Mouse (Mus musculus) CD4-positive, CD25-positive, alpha-beta regulatory T cell, adult 4 months (primary cell): ENCODE data around the gene Tarbp2. TPM values are rescaled to one million over a fixed set of nuclear protein-coding genes. Genes with fewer than 3 reads are reported as not detected.

Experiments used
- ATAC-seq: one replicate; pipeline ENCODE4 v1.8.0; 2017
- polyA plus RNA-seq, 2 experiments: library from polyadenylated mRNA; unstranded; fragments of 100-300 nt; shearing (Covaris generic); gene quantifications; one replicate each; pipeline ENCODE4 v1.2.1; 2017

Tarbp2 gene
- polyA plus RNA-seq, 2 experiments from 2014 or later = 24.9 to 41.9 TPM

GRCm38 (mm10) chr15:102505770-102506463 is 12.1 kb upstream of the Tarbp2 start:
- ATAC-seq = no peak

GRCm38 (mm10) chr15:102506464-102506830 is 11.5 kb upstream of the Tarbp2 start:
- ATAC-seq = no peak

GRCm38 (mm10) chr15:102506864-102507263 is 11.1 kb upstream of the Tarbp2 start:
- no peak for ATAC-seq

GRCm38 (mm10) chr15:102507561-102507960 is 10.4 kb upstream of the Tarbp2 start:
- ATAC-seq = no peak

GRCm38 (mm10) chr15:102508336-102508735 is 9.7 kb upstream of the Tarbp2 start:
- no peak for ATAC-seq

GRCm38 (mm10) chr15:102510110-102510509 is 7.9 kb upstream of the Tarbp2 start:
- no peak for ATAC-seq

GRCm38 (mm10) chr15:102510590-102511284 is 7.3 kb upstream of the Tarbp2 start:
- peak; percentile 89 for ATAC-seq

- ATAC-seq = no peak
These were observed 6.6 kb upstream of the Tarbp2 start for GRCm38 (mm10) chr15:102511285-102511833.

GRCm38 (mm10) chr15:102512010-102512409 is 6.0 kb upstream of the Tarbp2 start:
- no peak for ATAC-seq

- ATAC-seq = no peak
These were observed 5.5 kb upstream of the Tarbp2 start for GRCm38 (mm10) chr15:102512471-102512870.

GRCm38 (mm10) chr15:102513004-102513403 is 5.0 kb upstream of the Tarbp2 start:
- ATAC-seq = no peak

GRCm38 (mm10) chr15:102515261-102515660 is 2.7 kb upstream of the Tarbp2 start:
- no peak for ATAC-seq

GRCm38 (mm10) chr15:102515791-102516190 is 2.2 kb upstream of the Tarbp2 start:
- ATAC-seq = no peak

GRCm38 (mm10) chr15:102516293-102516692 is 1.7 kb upstream of the Tarbp2 start:
- ATAC-seq = no peak

GRCm38 (mm10) chr15:102516728-102517404 is 1.1 kb upstream of the Tarbp2 start, which contains the start of gene Map3k12:
Map3k12 (minus strand) TSS chr15:102517064.
- peak; percentile 3 for ATAC-seq

- no peak for ATAC-seq
These were observed 389 bp upstream of the Tarbp2 start for GRCm38 (mm10) chr15:102517631-102517975.

GRCm38 (mm10) chr15:102518859-102519201 is 838 bp downstream of the Tarbp2 start:
- ATAC-seq = no peak

GRCm38 (mm10) chr15:102519211-102520141 is 1.5 kb downstream of the Tarbp2 start:
- ATAC-seq = no peak

- no peak for ATAC-seq
These were observed 2.4 kb downstream of the Tarbp2 start for GRCm38 (mm10) chr15:102520416-102520815.

- no peak for ATAC-seq
These were observed 3.5 kb downstream of the Tarbp2 start for GRCm38 (mm10) chr15:102521480-102521879.

GRCm38 (mm10) chr15:102524892-102525485 is 7.0 kb downstream of the Tarbp2 start, which contains the start of gene Npff:
Npff (minus strand) TSS chr15:102524942.
- ATAC-seq = peak; percentile 85
